In genomic region chr14:54443196-54443595, GRCm38 (mm10) we compare ENCODE assay signal across 9 mouse cellular contexts. TPM values are rescaled to one million over a fixed set of nuclear protein-coding genes. Genes with fewer than 3 reads are reported as not detected.
DNase-seq lines count a peak whose midpoint lies in the region; ATAC-seq lines count a peak whose summit lies in the region.
"Had no signal": no experiment of that assay in that cellular context is flagged by ENCODE, and none has a peak within 500 bp of the region (broad histone marks: within the 10 kb centered on the region; RNA-seq: fewer than 3 reads in every experiment).

No protein-coding gene starts in this region.

- peaks cover 40% of the 10 kb centered on the region for H3K4me1 ChIP-seq in midbrain, embryonic 10.5 days
- H3K4me1 ChIP-seq in midbrain, embryonic 15.5 days: no peaks in the 10 kb centered on the region
- no peaks in the 10 kb centered on the region for H3K4me1 ChIP-seq in forebrain, embryonic 13.5 days
- peaks cover 27% of the 10 kb centered on the region for H3K4me1 ChIP-seq in hindbrain, embryonic 10.5 days (replicated peaks)
- H3K4me1 ChIP-seq in midbrain, embryonic 12.5 days: no peaks in the 10 kb centered on the region

- no peaks in the 10 kb centered on the region for H3K9me3 ChIP-seq in midbrain, embryonic 10.5 days (replicated peaks)
- no peaks in the 10 kb centered on the region for H3K9me3 ChIP-seq in midbrain, embryonic 15.5 days
- no peaks in the 10 kb centered on the region for H3K9me3 ChIP-seq in forebrain, embryonic 13.5 days (replicated peaks)
- H3K9me3 ChIP-seq in hindbrain, embryonic 10.5 days: no peaks in the 10 kb centered on the region
- no peaks in the 10 kb centered on the region for H3K9me3 ChIP-seq in midbrain, embryonic 12.5 days
- H3K9me3 ChIP-seq: megakaryocyte, embryonic 14.5 days had no signal

- peaks cover 8% of the 10 kb centered on the region; the same call in 1 of the 2 replicates for H3K27me3 ChIP-seq in midbrain, embryonic 10.5 days (ENCODE audit: low read depth, poor library complexity, severe bottlenecking)
- H3K27me3 ChIP-seq in midbrain, embryonic 15.5 days (replicated peaks): no peaks in the 10 kb centered on the region
- H3K27me3 ChIP-seq in forebrain, embryonic 13.5 days: no peaks in the 10 kb centered on the region
- H3K27me3 ChIP-seq in hindbrain, embryonic 10.5 days (ENCODE audit: insufficient read depth, poor library complexity, severe bottlenecking): 0 out of 2 replicates have a peak, but pooled peaks cover 5% of the 10 kb centered on the region
- H3K27me3 ChIP-seq in midbrain, embryonic 12.5 days: 0 out of 2 replicates have a peak, but pooled peaks cover 4% of the 10 kb centered on the region

- ATAC-seq in midbrain, embryonic 15.5 days (replicated peaks): no peak
- ATAC-seq in forebrain, embryonic 13.5 days: peak; percentile 42; the same call in 1 of the 2 replicates
- 0 out of 2 replicates have a peak, but pooled peaks have one; percentile 30 for ATAC-seq in midbrain, embryonic 12.5 days (ENCODE audit: low FRiP score, low read depth)

- H3K4me2 ChIP-seq in midbrain, embryonic 15.5 days: no peak overlapping the region
- H3K4me2 ChIP-seq in forebrain, embryonic 13.5 days: no peak overlapping the region
- H3K4me2 ChIP-seq in midbrain, embryonic 12.5 days (replicated peaks): no peak overlapping the region

- H3K9ac ChIP-seq in midbrain, embryonic 15.5 days: no peak overlapping the region
- H3K9ac ChIP-seq in forebrain, embryonic 13.5 days: no peak overlapping the region
- no peak overlapping the region for H3K9ac ChIP-seq in midbrain, embryonic 12.5 days (replicated peaks)

- no peak for DNase-seq in midbrain, embryonic 10.5 days (ENCODE audit: low spot score)
- DNase-seq in hindbrain, embryonic 10.5 days (ENCODE audit: low spot score): peak; percentile 47
- DNase-seq in frontal cortex, adult 2 months (ENCODE audit: extremely low spot score in 1 of 2, low spot score in 1 of 2): no peak
- DNase-seq in c-Kit-positive CD71-positive TER-119-positive erythroid progenitor cells, embryonic 14.5 days (ENCODE audit: low spot score): no peak
- DNase-seq in thymus, postnatal 14 days: no peak

- H3K4me3 ChIP-seq in midbrain, embryonic 10.5 days: no peak overlapping the region
- H3K4me3 ChIP-seq in midbrain, embryonic 15.5 days: no peak overlapping the region
- H3K4me3 ChIP-seq in forebrain, embryonic 13.5 days: no peak overlapping the region
- H3K4me3 ChIP-seq in hindbrain, embryonic 10.5 days: no peak overlapping the region
- H3K4me3 ChIP-seq in midbrain, embryonic 12.5 days: no peak overlapping the region
- H3K4me3 ChIP-seq: megakaryocyte, embryonic 14.5 days had no signal

- H3K36me3 ChIP-seq in midbrain, embryonic 10.5 days: peaks cover 36% of the 10 kb centered on the region
- H3K36me3 ChIP-seq in midbrain, embryonic 15.5 days (replicated peaks): no peaks in the 10 kb centered on the region
- H3K36me3 ChIP-seq in forebrain, embryonic 13.5 days (ENCODE audit: poor library complexity, severe bottlenecking): peaks cover 35% of the 10 kb centered on the region
- peaks cover 37% of the 10 kb centered on the region for H3K36me3 ChIP-seq in hindbrain, embryonic 10.5 days
- H3K36me3 ChIP-seq in midbrain, embryonic 12.5 days: peaks cover 28% of the 10 kb centered on the region

- WGBS in midbrain, embryonic 10.5 days: 34% methylated on average over 3 of the region's 3 CpGs
- 33% methylated on average over 3 of the region's 3 CpGs for WGBS in midbrain, embryonic 15.5 days
- 38% methylated on average over 3 of the region's 3 CpGs for WGBS in forebrain, embryonic 13.5 days
- 24% methylated on average over 3 of the region's 3 CpGs for WGBS in hindbrain, embryonic 10.5 days
- 34% methylated on average over 3 of the region's 3 CpGs for WGBS in midbrain, embryonic 12.5 days

- H3K27ac ChIP-seq in midbrain, embryonic 10.5 days (replicated peaks): 0 out of 2 replicates have a peak overlapping the region, but pooled peaks have one; percentile 23
- no peak overlapping the region for H3K27ac ChIP-seq in midbrain, embryonic 15.5 days
- H3K27ac ChIP-seq in forebrain, embryonic 13.5 days: no peak overlapping the region
- H3K27ac ChIP-seq in hindbrain, embryonic 10.5 days: peak overlapping the region; percentile 47; the same call in 1 of the 2 replicates
- 0 out of 2 replicates have a peak overlapping the region, but pooled peaks have one; percentile 30 for H3K27ac ChIP-seq in midbrain, embryonic 12.5 days (replicated peaks)

RNA-seq across cellular contexts. Expression of gene Mmp14, which starts 11.8 kb away (rescaled TPM):
- 56.0 and 70.5 TPM in 2 replicates for polyA plus RNA-seq in midbrain, embryonic 10.5 days (2016; fragmentation: Nextera tagmentation; extraction: Ambion mirVana)
- 45.4 and 51.0 TPM in 2 replicates for polyA plus RNA-seq in midbrain, embryonic 15.5 days (2015; fragmentation: Nextera tagmentation; extraction: Ambion mirVana)
- 54.5 and 57.3 TPM in 2 replicates for polyA plus RNA-seq in forebrain, embryonic 13.5 days (2015; fragmentation: Nextera tagmentation; extraction: Ambion mirVana)
- 75.1 and 76.1 TPM in 2 replicates for polyA plus RNA-seq in hindbrain, embryonic 10.5 days (2016; fragmentation: Nextera tagmentation; extraction: Ambion mirVana)
- 84.8 and 88.6 TPM in 2 replicates for polyA plus RNA-seq in midbrain, embryonic 12.5 days (2016; fragmentation: Nextera tagmentation; extraction: Ambion mirVana)
- 17.3 and 22.0 TPM in 2 replicates for polyA plus RNA-seq in frontal cortex, adult 2 months (2012; rRNA removed)

RNA-seq across cellular contexts. Expression of gene Mrpl52, which starts 16.5 kb away (rescaled TPM):
- polyA plus RNA-seq in midbrain, embryonic 10.5 days (2016; fragmentation: Nextera tagmentation; extraction: Ambion mirVana): 205 and 211 TPM in 2 replicates
- 234 and 252 TPM in 2 replicates for polyA plus RNA-seq in midbrain, embryonic 15.5 days (2015; fragmentation: Nextera tagmentation; extraction: Ambion mirVana)
- 270 and 310 TPM in 2 replicates for polyA plus RNA-seq in forebrain, embryonic 13.5 days (2015; fragmentation: Nextera tagmentation; extraction: Ambion mirVana)
- polyA plus RNA-seq in hindbrain, embryonic 10.5 days (2016; fragmentation: Nextera tagmentation; extraction: Ambion mirVana): 198 and 224 TPM in 2 replicates
- 262 and 264 TPM in 2 replicates for polyA plus RNA-seq in midbrain, embryonic 12.5 days (2016; fragmentation: Nextera tagmentation; extraction: Ambion mirVana)
- polyA plus RNA-seq in frontal cortex, adult 2 months (2012; rRNA removed): 137 and 147 TPM in 2 replicates

RNA-seq across cellular contexts. Expression of gene Lrp10, which starts 20.7 kb away (rescaled TPM):
- 25.1 and 26.0 TPM in 2 replicates for polyA plus RNA-seq in midbrain, embryonic 10.5 days (2016; fragmentation: Nextera tagmentation; extraction: Ambion mirVana)
- 28.9 and 31.4 TPM in 2 replicates for polyA plus RNA-seq in midbrain, embryonic 15.5 days (2015; fragmentation: Nextera tagmentation; extraction: Ambion mirVana)
- polyA plus RNA-seq in forebrain, embryonic 13.5 days (2015; fragmentation: Nextera tagmentation; extraction: Ambion mirVana): 19.9 and 24.4 TPM in 2 replicates
- polyA plus RNA-seq in hindbrain, embryonic 10.5 days (2016; fragmentation: Nextera tagmentation; extraction: Ambion mirVana): 30.9 and 32.4 TPM in 2 replicates
- polyA plus RNA-seq in midbrain, embryonic 12.5 days (2016; fragmentation: Nextera tagmentation; extraction: Ambion mirVana): 31.1 and 32.5 TPM in 2 replicates
- polyA plus RNA-seq in frontal cortex, adult 2 months (2012; rRNA removed): 34.4 and 37.4 TPM in 2 replicates

RNA-seq across cellular contexts. Expression of gene Slc7a7, which starts 25.6 kb away (rescaled TPM):
- polyA plus RNA-seq in midbrain, embryonic 10.5 days (2016; fragmentation: Nextera tagmentation; extraction: Ambion mirVana): 4.5 and 5.9 TPM in 2 replicates
- 4.7 and 4.9 TPM in 2 replicates for polyA plus RNA-seq in midbrain, embryonic 15.5 days (2015; fragmentation: Nextera tagmentation; extraction: Ambion mirVana)
- 5.6 and 6.1 TPM in 2 replicates for polyA plus RNA-seq in forebrain, embryonic 13.5 days (2015; fragmentation: Nextera tagmentation; extraction: Ambion mirVana)
- 5.0 and 5.5 TPM in 2 replicates for polyA plus RNA-seq in hindbrain, embryonic 10.5 days (2016; fragmentation: Nextera tagmentation; extraction: Ambion mirVana)
- 3.9 and 4.7 TPM in 2 replicates for polyA plus RNA-seq in midbrain, embryonic 12.5 days (2016; fragmentation: Nextera tagmentation; extraction: Ambion mirVana)
- polyA plus RNA-seq in frontal cortex, adult 2 months (2012; rRNA removed): 2.9 and 3.3 TPM in 2 replicates

RNA-seq across cellular contexts. Expression of gene Rem2, which starts 32.7 kb away (rescaled TPM):
- 18.6 and 29.8 TPM in 2 replicates for polyA plus RNA-seq in midbrain, embryonic 10.5 days (2016; fragmentation: Nextera tagmentation; extraction: Ambion mirVana)
- polyA plus RNA-seq in midbrain, embryonic 15.5 days (2015; fragmentation: Nextera tagmentation; extraction: Ambion mirVana): 45.2 and 47.1 TPM in 2 replicates
- polyA plus RNA-seq in forebrain, embryonic 13.5 days (2015; fragmentation: Nextera tagmentation; extraction: Ambion mirVana): 24.2 and 24.4 TPM in 2 replicates
- 20.8 and 40.2 TPM in 2 replicates for polyA plus RNA-seq in hindbrain, embryonic 10.5 days (2016; fragmentation: Nextera tagmentation; extraction: Ambion mirVana)
- 42.6 and 44.9 TPM in 2 replicates for polyA plus RNA-seq in midbrain, embryonic 12.5 days (2016; fragmentation: Nextera tagmentation; extraction: Ambion mirVana)
- 5.3 and 7.3 TPM in 2 replicates for polyA plus RNA-seq in frontal cortex, adult 2 months (2012; rRNA removed)

Comparison
In these comparisons a context has a peak if more than half of its experiments do, and no peak if none do; other contexts are left out.
1. H3K27ac ChIP-seq: peak in midbrain, embryonic 10.5 days (single experiment), hindbrain, embryonic 10.5 days (single experiment) and midbrain, embryonic 12.5 days (single experiment); none in midbrain, embryonic 15.5 days (single experiment) and forebrain, embryonic 13.5 days (single experiment).